Mouse (Mus musculus) thymus, postnatal 0 days (tissue): ENCODE data around the gene Btg3. TPM values are rescaled to one million over a fixed set of nuclear protein-coding genes. Genes with fewer than 3 reads are reported as not detected.

ENCODE experiments used
- DNase-seq: peaks from one replicate; pipeline ENCODE4 v3.0.0-alpha.2; 2015; ENCODE audit warnings: low spot score
- polyA plus RNA-seq: library from polyadenylated mRNA; unstranded; fragments of >200 nt; fragmentation: Nextera tagmentation; extraction: Ambion mirVana; gene quantifications from 2 replicates; pipeline ENCODE4 v1.2.1, GENCODE M21; 2015

Gene Btg3
- polyA plus RNA-seq, 1 experiment from 2014 or later: 45.1 TPM

- no peak for DNase-seq
Observed at GRCm38 (mm10) chr16:78346662-78347327, 30.2 kb downstream of the Btg3 start.

DNA sequence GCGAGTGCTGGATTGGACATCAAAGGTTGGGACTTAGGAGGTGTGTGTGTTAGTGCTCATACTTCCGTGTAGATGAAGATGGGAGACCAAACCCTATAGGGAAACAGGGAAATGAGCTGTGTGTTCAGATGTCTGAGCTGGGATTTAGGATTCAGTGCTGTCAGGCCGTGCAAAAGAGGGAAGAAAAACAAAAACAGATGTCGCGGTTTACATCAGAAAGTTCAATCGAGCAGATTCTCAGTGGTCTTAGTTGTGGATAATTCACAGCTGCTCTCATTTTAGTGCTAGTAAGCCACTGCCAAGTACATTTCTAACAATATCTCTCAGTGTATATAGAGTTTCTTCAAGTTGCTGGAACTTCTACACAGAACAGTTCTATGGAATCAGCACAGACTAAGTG is 33.2 kb downstream of the Btg3 start:
- DNase-seq: no peak

DNA sequence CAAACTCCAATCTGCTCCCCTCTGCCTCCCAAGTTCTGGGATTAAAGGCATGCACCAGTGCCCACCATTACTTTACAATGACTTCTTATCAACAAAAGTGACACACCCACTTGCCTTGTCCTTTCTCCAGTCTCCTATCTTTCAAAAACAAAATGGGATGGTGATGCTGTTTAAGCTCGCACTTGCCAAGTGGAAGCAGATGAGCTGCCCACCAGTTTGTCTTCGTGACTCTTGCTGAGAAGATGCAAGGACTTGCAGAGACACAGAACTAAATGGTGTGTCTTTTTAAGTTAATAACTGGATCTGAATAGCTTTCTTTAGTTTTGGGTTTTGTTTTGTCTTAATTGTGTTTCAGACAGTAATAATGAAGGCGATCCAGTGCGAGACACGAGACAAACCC is 34.2 kb downstream of the Btg3 start:
- no peak for DNase-seq

DNA sequence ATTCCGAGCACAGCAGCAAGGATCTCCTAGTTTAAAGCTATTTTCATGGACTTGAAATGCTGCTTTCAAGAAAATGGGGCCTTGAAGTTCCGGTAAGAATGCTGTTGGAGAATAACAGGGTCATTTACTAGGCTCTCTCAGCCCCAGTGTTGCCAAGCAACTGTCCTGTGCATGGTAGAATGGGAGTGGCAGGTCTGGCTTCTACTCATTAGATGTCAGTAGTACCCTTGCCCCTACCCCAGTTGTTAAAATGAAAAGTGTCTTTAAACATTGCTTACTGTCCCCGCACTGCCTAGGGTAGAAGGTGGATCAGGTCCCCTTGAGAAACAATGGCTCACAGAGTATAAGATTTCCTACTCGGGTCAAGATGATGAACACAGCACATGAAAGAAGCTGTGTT is 35.6 kb downstream of the Btg3 start:
- DNase-seq: no peak

- DNase-seq: peak; percentile 34
Observed at GRCm38 (mm10) chr16:78337226-78337625, 39.8 kb downstream of the Btg3 start.

GRCm38 (mm10) chr16:78327999-78328398 is 49.0 kb downstream of the Btg3 start:
- DNase-seq: no peak

- no peak for DNase-seq
Observed at GRCm38 (mm10) chr16:78327562-78327961, 49.4 kb downstream of the Btg3 start.

DNA sequence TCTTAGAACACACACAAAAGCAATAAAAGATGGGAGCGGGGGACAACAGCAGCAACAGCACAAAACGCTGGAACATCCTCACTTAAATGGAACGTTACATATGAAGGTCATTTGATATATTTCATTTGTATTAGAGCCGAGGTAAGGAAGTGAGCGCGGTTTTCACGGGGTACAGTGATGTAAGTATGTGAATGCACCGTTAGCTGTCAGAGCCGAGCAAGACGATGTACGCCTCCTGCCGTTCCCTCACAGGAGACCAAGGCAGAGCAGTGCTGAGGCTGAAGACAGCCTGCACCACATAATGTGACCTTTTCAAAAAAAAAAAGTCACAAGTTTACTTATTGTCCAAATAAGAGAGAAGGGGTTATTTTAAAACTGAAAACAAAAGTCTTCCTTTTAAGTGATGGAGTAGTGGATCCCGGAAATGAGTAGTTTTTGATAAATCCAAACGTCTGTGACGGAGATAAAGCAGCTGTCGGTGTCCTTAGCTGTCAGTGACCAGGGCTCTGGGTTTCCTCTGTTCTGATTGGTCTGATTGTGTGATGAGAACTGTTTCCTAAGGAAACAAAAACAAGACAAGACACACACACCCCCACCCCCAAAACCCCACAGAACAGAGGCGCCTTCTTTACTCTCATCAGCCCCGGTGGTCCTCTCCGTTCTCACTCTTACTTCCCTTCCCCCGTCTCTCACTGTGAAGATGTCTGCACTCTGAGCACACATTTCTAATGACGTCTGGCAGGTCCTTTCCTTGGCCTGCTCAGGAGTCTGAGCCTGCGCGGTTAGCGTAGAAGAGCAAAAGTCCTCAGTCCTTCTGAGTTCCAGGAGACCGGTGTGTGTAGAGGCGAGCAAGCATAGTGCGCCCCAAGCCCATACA is 50.8 kb downstream of the Btg3 start:
- no peak for DNase-seq

GRCm38 (mm10) chr16:78322140-78322539 is 54.9 kb downstream of the Btg3 start:
- no peak for DNase-seq

- no peak for DNase-seq
Observed at GRCm38 (mm10) chr16:78321559-78321958, 55.4 kb downstream of the Btg3 start.

DNA sequence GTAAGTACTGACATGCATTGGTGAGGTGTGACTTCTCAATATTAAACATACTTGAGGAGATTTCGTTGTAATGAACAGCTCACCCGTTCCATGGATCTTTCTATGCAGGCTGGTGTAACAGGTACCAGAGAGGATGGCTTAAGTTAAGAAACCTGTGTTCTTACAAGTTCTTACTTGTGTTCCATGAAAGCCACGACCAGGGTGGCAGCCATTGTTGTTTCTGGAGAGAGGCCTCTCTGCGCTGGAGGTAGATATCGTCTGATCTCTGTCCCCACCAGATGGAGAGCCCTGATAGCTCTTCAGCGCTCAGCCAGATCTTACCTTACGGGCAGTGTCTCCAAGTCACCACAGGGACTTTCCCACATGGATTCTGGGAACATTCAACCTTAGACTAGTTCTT is 57.3 kb downstream of the Btg3 start:
- DNase-seq: no peak

- no peak for DNase-seq
Observed at GRCm38 (mm10) chr16:78317960-78318359, 59.0 kb downstream of the Btg3 start.

DNA sequence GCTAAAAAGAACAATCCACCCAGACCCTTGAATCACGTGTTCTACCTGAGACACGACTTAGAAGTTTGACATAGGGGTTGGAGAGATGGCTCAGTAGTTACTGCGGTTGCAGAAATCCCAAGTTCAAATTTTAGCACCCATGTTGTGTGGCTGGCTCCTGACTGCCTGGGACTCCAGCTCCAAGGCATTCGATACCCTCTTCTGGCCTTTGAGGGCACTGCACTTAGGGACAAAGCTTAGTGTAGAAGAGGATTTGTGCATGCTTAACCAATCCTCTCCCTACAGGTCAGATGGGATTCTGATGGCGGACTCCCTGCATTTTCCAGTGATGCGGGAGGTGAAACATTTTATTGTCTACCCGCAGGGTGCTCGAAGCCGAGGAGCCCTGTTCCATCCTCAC is 60.1 kb downstream of the Btg3 start:
- peak; percentile 55 for DNase-seq

- DNase-seq: no peak
Observed at GRCm38 (mm10) chr16:78314026-78314425, 63.0 kb downstream of the Btg3 start.

- no peak for DNase-seq
Observed at GRCm38 (mm10) chr16:78313135-78313887, 63.7 kb downstream of the Btg3 start.

- no peak for DNase-seq
Observed at GRCm38 (mm10) chr16:78309258-78309657, 67.7 kb downstream of the Btg3 start.

DNA sequence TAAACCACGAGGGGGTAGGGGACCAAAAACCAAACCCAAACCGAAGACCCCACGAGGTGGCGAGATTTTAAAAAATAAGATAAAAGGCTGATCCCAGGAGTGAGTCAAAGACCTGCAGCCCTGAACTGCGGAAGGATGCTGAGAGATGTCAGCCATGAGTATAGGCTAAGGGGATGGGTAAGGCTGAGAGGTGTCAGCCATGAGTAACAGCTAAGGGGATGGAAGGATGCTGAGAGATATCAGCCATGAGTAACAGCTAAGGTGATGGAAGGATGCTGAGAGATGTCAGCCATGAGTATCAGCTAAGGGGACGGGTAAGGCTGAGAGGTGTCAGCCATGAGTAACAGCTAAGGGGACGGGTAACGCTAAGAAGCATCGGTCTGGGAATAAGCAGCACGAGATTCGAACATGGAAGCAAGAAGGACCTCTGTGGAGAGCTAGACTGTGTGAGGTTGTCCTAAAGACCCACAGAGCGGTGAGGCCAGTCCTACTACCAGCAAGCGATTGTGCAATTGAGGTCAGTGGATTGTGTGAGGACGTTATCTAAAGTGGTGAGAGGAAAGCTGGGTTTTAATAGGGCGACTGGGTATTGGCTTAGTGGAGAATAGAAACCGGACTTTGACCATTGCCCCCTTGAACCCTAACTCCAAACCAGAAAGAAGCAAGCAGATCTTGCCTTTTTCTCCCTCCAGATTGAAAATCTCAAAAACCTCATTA is 69.4 kb downstream of the Btg3 start:
- no peak for DNase-seq

DNA sequence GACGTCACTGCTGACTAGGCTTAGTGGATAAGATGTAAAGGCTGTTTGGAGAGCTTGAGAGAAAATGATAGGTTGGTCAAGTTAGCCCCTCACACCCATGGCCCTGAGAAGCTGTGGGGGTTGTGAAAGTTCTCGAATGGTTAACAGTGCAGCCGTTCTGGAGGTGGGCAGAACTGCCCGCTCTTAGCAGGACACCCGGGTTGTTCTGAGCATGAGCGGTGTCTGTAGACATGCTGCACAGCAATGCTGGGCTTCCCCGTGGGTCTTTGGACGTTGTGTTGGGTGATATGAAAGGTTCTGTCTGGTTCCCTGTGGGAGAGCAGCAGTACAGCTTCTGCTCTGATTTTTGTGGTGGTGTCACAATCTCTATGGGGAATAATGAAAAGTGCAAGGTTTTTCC is 70.4 kb downstream of the Btg3 start:
- no peak for DNase-seq

DNA sequence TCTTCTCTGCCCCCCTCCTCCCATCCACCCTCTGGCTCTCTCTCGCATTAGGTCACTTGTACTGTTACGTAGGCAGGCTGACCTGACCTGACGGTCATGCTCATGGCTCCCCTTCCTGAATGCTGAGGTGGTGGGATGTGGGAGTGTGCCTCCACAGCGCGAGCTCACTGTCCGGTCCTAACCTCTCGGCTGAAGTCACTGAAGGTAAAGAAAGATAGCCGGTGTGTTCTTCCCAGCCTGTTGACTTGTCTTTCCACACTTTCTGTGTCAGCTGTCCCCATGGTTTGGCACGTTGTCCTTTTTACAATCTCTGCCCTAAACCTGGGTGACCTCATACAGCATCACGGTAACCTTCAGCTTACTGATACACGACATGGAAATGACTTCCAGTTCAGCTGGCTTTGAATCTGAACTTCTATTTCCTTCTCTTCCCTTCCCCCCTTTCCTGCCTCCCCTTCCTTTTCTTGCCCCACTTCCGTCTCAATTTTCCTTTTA is 71.3 kb downstream of the Btg3 start:
- no peak for DNase-seq

DNA sequence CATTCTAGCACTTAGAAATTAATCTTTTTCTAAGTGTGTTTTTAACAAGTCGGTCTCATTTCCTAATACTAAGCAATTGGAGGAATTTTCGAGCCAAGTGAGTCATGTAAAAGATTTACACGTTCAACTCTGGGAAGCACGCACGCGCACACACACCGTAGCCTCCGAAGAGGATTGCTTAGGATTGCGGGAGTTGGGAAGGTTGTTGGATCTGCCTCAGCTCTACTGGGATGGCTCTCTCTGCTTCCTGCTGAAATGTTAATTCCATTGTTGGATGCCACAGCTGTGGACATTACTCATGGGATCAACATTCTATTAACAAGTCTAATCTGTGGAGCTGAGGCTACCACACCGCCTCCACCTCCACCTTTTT is 74.3 kb downstream of the Btg3 start:
- peak; percentile 7 for DNase-seq
